Comparison of ENCODE assay signal across 21 mouse cellular contexts in genomic region chr2:90922636-90923035, GRCm38 (mm10). TPM values are rescaled to one million over a fixed set of nuclear protein-coding genes. Genes with fewer than 3 reads are reported as not detected.
"Had no signal": no experiment of that assay in that cellular context is flagged by ENCODE, and none has a peak within 500 bp of the region (broad histone marks: within the 10 kb centered on the region; RNA-seq: fewer than 3 reads in every experiment).

No protein-coding gene starts in this region.

- H3K4me3 ChIP-seq: lung, embryonic 15.5 days; megakaryocyte, embryonic 14.5 days; midbrain, embryonic 13.5 days; midbrain, embryonic 15.5 days; neural tube, embryonic 13.5 days; neural tube, embryonic 15.5 days; stomach, embryonic 15.5 days had no signal

- H3K27me3 ChIP-seq: lung, embryonic 15.5 days; midbrain, embryonic 13.5 days; midbrain, embryonic 15.5 days; neural tube, embryonic 13.5 days; neural tube, embryonic 15.5 days; stomach, embryonic 15.5 days had no signal

- H3K36me3 ChIP-seq: lung, embryonic 15.5 days; midbrain, embryonic 13.5 days; midbrain, embryonic 15.5 days; neural tube, embryonic 13.5 days; neural tube, embryonic 15.5 days; stomach, embryonic 15.5 days had no signal

- DNase-seq: liver, postnatal 0 days; lung, adult 2 months; lung, postnatal 14 days; lung, postnatal 36 days; retina, postnatal 1 day; right cerebral cortex, adult 18-20 months; right cerebral cortex, postnatal 14 days; thymus, adult 2 months; thymus, postnatal 25 days; thymus, postnatal 4 days had no signal

- H3K4me2 ChIP-seq: lung, embryonic 15.5 days; midbrain, embryonic 11.5 days; midbrain, embryonic 13.5 days; midbrain, embryonic 15.5 days; neural tube, embryonic 13.5 days; neural tube, embryonic 15.5 days; stomach, embryonic 15.5 days had no signal

RNA-seq across cellular contexts. Expression of gene C1qtnf4, which starts 37.0 kb away (rescaled TPM):
- total RNA-seq: megakaryocyte progenitor cell, adult 5-6 weeks; monocyte, adult 5-6 weeks had no signal
- polyA plus RNA-seq: macrophage had no signal
